Mouse (Mus musculus) midbrain, embryonic 11.5 days (tissue): ENCODE results near the gene Cap2. TPM values are rescaled to one million over a fixed set of nuclear protein-coding genes. Genes with fewer than 3 reads are reported as not detected.

Experiments
- ATAC-seq: fragments of 200-750 bp; cut with Nextera tagmentation; 2 replicates; pipeline ENCODE4 v1.8.0; 2017; ENCODE audit warnings: moderate TSS enrichment, moderate library complexity; ENCODE audit not compliant: low FRiP score
- DNase-seq: peaks from one replicate; pipeline ENCODE4 v3.0.0; 2015; ENCODE audit warnings: low spot score; ENCODE audit errors: missing footprints
- H3K27ac ChIP-seq: fragments of 300-500 bp; sonication (generic); 2 replicates; pipeline ENCODE4 v1.5.1; 2014; ENCODE audit warnings: low read depth, low read length
- H3K27me3 ChIP-seq: fragments of 300-500 bp; sonication (generic); 2 replicates; pipeline ENCODE4 v1.6.1; 2014; ENCODE audit warnings: mild to moderate bottlenecking, low read length, moderate library complexity, mixed read lengths; ENCODE audit not compliant: control insufficient read depth, insufficient read depth
- H3K36me3 ChIP-seq: fragments of 300-500 bp; sonication (generic); 2 replicates; pipeline ENCODE4 v1.6.1; 2014; ENCODE audit warnings: mild to moderate bottlenecking, low read length, moderate library complexity, mixed read lengths; ENCODE audit not compliant: control insufficient read depth, insufficient read depth
- H3K4me1 ChIP-seq: fragments of 300-500 bp; sonication (generic); 2 replicates; pipeline ENCODE4 v1.6.1; 2014; ENCODE audit warnings: low read length; ENCODE audit not compliant: control insufficient read depth, insufficient read depth
- H3K4me2 ChIP-seq: fragments of 300-500 bp; sonication (generic); 2 replicates; pipeline ENCODE4 v1.6.1; 2014; ENCODE audit warnings: mild to moderate bottlenecking, moderate library complexity
- H3K4me3 ChIP-seq: fragments of 300-500 bp; sonication (generic); 2 replicates; pipeline ENCODE4 v1.5.1; 2014; ENCODE audit warnings: low read depth, low read length
- H3K9ac ChIP-seq: fragments of 300-500 bp; sonication (generic); 2 replicates; pipeline ENCODE4 v1.6.1; 2014; ENCODE audit warnings: low read length
- H3K9me3 ChIP-seq: fragments of 300-500 bp; sonication (generic); 2 replicates; pipeline ENCODE4 v1.6.1; 2016; ENCODE audit warnings: low read length; ENCODE audit not compliant: control insufficient read depth
- WGBS: fragments of 180-500 bp; shearing (Covaris S2); extraction: QIAGEN DNeasy Blood & Tissue Kit; methylation state at CpG from one replicate; pipeline ENCODE4 v1.1.7; 2014; 5-methylcytosine and 5-hydroxymethylcytosine counted together
- polyA plus RNA-seq: library from polyadenylated mRNA; unstranded; fragments of >200 nt; fragmentation: Nextera tagmentation; extraction: Ambion mirVana; gene quantifications from 2 replicates; pipeline ENCODE4 v1.2.1, GENCODE M21; 2014

Cap2 gene
- polyA plus RNA-seq, 1 experiment from 2014 or later, result 9.9 TPM

DNA sequence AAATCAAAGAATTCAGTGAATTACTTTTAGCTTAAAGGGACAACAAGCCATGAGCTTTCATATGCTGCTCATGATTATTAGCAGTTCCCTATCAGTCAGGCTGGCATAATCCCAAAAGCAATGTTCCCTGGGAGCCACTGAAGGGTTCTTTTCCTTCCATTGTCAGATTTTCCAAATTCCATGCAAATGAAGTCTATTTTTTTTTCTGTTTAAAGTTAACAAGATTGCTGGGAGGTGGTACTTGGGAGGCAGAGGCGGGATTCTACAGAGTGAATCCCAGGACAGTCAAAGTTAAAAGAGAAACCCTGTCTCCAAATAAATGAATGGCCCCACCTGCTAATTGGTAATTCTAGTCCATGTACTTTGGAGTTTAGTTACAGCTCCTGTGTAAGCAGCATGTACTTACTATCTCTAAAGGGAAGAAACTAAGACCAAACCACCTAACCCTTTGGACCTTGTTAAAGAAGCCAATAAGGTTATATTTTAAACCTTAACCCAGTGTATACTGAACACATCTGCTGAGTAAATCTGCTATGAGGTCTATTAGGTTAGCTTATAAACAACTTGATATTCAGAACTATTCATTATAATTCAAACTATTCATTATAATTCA lies 193.8 kb downstream of the Cap2 start:
- WGBS, result 74% methylated on average over 1 of the region's 1 CpGs

DNA sequence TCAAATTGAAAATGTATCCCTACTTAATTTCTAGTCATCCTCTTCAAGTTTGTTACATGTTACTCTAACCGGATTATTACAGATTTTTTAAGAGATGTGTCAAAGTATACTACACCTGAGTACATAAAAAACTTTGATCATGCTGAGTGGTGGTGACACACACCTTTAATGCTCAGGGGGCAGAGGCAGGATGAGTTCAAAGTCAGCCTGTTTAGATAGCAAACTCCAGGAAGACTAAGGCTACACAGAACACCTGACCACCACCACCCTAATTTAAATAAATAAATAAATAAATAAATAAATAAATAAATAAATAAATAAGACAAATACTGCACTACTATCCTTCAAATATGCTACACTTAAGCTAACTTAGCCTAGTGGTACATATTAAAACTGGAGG lies 194.3 kb downstream of the Cap2 start:
- H3K9me3 ChIP-seq, result no peaks in the 10 kb centered on the region
- ATAC-seq, result no peak
- no peak overlapping the region for H3K4me3 ChIP-seq
- no peak for DNase-seq
- no peak overlapping the region for H3K4me2 ChIP-seq
- H3K9ac ChIP-seq, result no peak overlapping the region
- H3K27ac ChIP-seq, result no peak overlapping the region
- H3K4me1 ChIP-seq, result no peaks in the 10 kb centered on the region
- 95% methylated on average over 1 of the region's 1 CpGs for WGBS
- no peaks in the 10 kb centered on the region for H3K27me3 ChIP-seq
- peaks cover 4% of the 10 kb centered on the region; the same call in 1 of the 2 replicates for H3K36me3 ChIP-seq

More for the DNA sequence above, 193.8 kb downstream of the Cap2 start:
- peaks cover 4% of the 10 kb centered on the region; the same call in 1 of the 2 replicates for H3K36me3 ChIP-seq
- no peaks in the 10 kb centered on the region for H3K9me3 ChIP-seq
- DNase-seq (no peak), ATAC-seq (no peak)
- no peak overlapping the region for H3K9ac ChIP-seq
- no peaks in the 10 kb centered on the region for H3K4me1 ChIP-seq
- H3K4me2 ChIP-seq, result no peak overlapping the region
- no peaks in the 10 kb centered on the region for H3K27me3 ChIP-seq
- H3K27ac ChIP-seq, result no peak overlapping the region
- H3K4me3 ChIP-seq, result no peak overlapping the region

DNA sequence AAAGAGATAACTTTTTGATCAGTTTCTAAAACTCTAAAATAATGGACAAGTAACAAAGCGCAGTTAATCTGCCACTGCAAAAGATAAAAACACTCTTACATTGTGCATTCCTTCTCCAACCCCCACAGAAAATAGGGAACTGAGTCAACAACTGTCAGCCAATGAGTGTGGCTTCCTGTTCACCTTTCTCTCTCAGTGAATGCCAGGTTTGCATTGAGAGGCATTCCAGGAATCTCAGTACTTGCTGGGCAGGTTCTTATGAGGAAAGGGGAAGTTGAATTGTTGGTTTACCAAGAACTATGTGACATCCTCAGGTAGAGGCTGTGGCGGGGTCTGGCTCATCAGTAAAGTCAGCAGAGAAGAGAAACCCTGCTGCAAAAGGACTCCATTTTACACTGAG lies 195.1 kb downstream of the Cap2 start:
- no peaks in the 10 kb centered on the region for H3K27me3 ChIP-seq
- H3K9me3 ChIP-seq, result no peaks in the 10 kb centered on the region
- no peak overlapping the region for H3K27ac ChIP-seq
- H3K4me1 ChIP-seq, result no peaks in the 10 kb centered on the region
- no peak overlapping the region for H3K4me2 ChIP-seq
- no peak for DNase-seq
- no peak overlapping the region for H3K4me3 ChIP-seq
- peaks cover 4% of the 10 kb centered on the region; the same call in 1 of the 2 replicates for H3K36me3 ChIP-seq
- H3K9ac ChIP-seq, result no peak overlapping the region
- no peak for ATAC-seq
- WGBS, result 89% methylated on average over 2 of the region's 2 CpGs

DNA sequence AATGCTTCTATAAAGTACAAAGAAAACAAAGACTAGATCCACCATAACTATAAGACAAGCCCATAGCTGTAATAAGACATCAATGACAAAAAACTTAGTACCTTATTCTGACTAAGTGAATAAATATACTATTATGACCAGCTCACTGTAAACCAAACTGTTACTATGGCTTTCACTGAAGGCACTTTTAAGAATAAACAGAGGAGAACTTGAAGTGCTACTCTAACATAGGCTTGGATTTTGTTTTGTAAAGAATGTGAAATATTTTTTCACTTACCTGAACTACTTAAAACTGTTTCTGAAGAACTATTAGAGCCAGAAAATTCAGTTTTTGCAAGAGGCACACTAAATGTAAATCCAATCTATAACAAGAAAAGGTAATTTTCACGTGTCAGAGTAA lies 197.7 kb downstream of the Cap2 start:
- Histone ChIP-seq H3K4me1 (no peaks in the 10 kb centered on the region), H3K9ac (no peak overlapping the region), H3K4me2 (no peak overlapping the region), H3K27me3 (no peaks in the 10 kb centered on the region), H3K27ac (no peak overlapping the region), H3K4me3 (no peak overlapping the region), H3K9me3 (no peaks in the 10 kb centered on the region), H3K36me3 (peaks cover 6% of the 10 kb centered on the region; the same call in 1 of the 2 replicates)
- ATAC-seq (no peak), DNase-seq (no peak)
- 92% methylated on average over 1 of the region's 1 CpGs for WGBS

Other genes with a start within 250 kb of the Cap2 start
- gene Stmnd1, start 228.1 kb upstream of the Cap2 start, polyA plus RNA-seq, result 0.10 TPM in 1 of 2 replicates, not detected in the other
- 3.9 and 4.8 TPM in 2 replicates for gene Rbm24, start 83.4 kb upstream of the Cap2 start, polyA plus RNA-seq
- 12.6 and 13.9 TPM in 2 replicates for gene Fam8a1, start 167.7 kb downstream of the Cap2 start, polyA plus RNA-seq
- gene Nup153, start 226.1 kb downstream of the Cap2 start, polyA plus RNA-seq, result 40.6 and 50.4 TPM in 2 replicates